Mouse (Mus musculus): ENCODE data around the gene Nsmce3. TPM values are rescaled to one million over a fixed set of nuclear protein-coding genes. Genes with fewer than 3 reads are reported as not detected.

The Nsmce3 gene
- total RNA-seq (2023): 6.5 TPM

DNA sequence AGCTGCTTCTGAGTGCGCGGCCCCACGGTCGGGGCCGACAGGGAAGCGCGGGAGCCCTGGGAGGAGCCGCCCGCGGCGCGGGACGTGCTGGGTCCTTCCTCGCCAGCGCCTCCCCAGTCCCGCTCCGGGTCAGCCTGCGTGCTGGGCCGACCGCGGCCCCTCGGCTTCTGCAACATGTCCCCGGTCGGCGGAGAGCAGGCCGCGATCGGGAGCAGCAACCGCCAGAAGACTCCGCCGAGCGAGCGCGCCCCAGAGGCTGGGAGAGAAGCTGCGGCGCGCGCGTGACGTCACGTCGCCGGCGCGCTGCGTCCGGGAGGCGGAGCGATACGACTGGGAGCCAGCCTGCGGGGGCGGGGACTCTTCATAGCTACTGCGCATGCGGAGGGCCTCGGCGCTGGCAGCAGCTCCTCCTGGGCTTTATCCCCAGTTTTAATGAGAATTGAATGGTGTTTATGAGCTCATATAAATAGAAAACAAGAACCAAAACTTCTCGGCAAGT, at the start of gene Nsmce3:
TSS of gene Nsmce3 (minus strand) at position 255 of the 499 bp plus-strand sequence.

Data from CD4-positive naive resting alpha-beta T cell, adult 57 days (primary cell).